Mouse (Mus musculus) testis, postnatal 10 days (tissue): ENCODE data around the gene Stard13.

ENCODE experiments used
- DNase-seq: peaks from one replicate; pipeline ENCODE4 v3.0.0; 2021; ENCODE audit warnings: low spot score

Stard13 gene

DNA sequence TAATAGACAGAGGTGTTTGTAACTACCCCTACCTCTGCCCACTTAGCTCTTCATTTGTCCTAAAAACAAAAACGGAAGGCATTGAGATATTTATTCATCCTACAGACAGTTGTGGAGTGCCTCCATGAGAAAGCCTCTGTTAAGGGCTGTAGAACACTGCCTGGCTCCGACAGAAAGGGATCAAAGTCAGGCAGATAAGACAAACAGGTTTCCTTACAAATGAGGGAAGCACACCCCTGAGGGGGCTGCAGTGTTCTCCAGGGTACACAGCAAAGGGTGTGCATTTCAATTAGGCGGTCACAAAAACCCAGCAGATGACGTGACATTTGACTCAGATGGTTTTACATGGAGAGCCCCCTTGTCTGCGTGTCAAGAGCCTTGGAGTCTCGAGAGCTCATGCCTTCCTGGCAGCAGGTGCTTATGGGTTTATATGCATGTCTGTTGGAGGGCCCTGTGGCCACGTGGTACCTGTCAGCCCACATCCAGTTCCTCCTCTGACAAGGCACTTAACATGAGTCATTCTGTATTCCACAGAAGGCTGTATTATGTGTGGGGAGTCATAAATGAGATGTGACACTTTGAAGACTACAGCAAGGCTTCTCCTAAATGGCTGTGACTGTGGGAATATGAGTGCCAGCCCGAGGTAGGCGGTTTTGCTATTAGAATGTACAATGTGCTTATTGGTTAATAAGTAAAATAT lies 129.1 kb downstream of the Stard13 start:
- DNase-seq = no peak

GRCm38 (mm10) chr5:151103284-151103683 lies 130.4 kb downstream of the Stard13 start:
- no peak for DNase-seq

- DNase-seq = no peak
Observed at GRCm38 (mm10) chr5:151102262-151102661, 131.4 kb downstream of the Stard13 start.

DNA sequence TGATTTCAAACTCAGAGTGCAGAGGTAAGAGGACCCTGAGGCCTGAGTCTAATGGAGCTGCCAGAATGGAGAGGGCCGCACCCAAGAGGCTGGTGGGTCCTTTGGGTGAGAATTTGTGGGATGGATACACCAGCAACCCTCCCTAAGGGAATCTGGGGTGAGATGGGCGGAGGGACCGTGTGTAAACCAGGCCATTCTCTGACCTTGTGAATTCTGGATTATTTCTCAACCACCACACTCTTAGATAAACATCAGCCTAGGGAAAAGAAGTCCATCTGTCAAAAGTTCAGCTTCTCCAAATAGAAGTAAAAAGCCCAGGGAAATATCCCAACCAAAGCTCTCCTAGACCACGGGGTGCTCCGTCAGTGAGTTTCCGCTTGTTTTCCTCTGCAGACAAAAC lies 137.6 kb downstream of the Stard13 start:
- no peak for DNase-seq

DNA sequence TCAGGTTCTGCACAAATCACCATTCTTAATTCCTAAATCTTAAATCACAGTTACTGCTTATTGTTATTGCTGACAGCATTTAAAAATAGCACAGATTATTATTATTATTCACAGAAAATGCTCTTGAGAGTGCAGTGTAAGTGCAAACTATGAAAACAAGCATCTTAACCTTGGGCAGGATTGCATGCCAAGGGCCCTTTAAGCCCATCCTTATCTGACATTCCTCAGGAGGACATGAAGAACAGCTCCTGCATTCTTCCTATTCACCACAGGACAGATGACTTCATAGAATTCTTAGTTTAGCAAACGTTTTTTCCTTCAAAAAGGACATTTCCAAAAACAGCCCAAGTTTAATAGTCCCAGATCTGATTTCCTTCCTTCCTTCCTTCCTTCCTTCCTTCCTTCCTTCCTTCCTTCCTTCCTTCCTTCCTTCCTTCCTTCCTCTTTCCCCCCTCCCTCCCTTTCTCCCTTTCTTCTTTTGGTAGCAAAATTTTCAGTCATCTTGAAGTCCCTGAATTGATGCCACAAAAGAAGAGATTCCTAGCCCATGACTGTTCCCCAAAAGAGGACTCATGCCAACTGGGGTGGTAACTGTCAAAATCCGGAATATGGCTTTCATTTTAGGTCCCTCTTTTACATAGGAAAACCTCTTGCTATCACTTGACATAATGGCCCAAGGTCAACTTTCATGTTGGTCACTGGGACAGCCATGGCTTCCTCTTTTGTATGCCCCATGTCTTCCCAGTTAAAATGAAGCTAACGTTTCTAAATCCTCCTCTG lies 140.6 kb downstream of the Stard13 start:
- DNase-seq = no peak

DNA sequence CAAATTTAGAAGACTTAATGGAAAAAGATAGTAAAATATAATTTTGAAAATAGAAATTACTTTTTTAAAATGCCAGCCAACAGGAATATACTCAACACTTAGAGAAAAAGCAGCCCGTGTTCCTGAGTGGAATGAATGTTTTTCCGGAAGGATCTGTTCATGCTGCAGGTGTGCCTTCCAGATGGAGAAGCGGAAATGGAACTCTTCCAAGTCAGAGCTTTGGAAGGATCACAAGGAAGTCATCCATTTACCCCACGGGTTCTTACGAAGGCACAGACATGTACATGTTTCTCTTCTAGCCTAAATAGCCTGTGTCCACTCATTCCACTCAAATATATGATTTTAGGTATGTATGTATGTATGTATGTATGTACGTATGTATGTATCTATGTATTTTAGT lies 142.6 kb downstream of the Stard13 start:
- no peak for DNase-seq

DNA sequence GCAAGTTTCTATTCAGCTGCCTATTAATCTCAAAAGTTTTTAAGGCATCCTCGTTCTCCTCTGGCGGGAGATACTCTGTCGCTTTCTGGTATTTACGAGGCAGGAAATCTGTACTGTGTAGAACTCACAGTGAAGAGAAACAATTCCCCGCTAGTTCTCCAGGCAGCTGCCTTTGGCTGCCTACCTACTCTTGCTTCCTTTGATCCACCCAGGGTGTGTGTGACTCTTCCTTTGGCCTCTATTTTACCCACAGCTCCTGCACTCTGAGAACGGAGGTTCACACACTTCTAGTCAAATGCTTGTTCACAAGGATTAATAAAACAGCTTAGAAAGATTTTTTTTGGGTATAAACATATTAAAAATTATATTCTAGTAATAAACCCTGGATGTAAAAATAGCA lies 144.4 kb downstream of the Stard13 start:
- no peak for DNase-seq

DNA sequence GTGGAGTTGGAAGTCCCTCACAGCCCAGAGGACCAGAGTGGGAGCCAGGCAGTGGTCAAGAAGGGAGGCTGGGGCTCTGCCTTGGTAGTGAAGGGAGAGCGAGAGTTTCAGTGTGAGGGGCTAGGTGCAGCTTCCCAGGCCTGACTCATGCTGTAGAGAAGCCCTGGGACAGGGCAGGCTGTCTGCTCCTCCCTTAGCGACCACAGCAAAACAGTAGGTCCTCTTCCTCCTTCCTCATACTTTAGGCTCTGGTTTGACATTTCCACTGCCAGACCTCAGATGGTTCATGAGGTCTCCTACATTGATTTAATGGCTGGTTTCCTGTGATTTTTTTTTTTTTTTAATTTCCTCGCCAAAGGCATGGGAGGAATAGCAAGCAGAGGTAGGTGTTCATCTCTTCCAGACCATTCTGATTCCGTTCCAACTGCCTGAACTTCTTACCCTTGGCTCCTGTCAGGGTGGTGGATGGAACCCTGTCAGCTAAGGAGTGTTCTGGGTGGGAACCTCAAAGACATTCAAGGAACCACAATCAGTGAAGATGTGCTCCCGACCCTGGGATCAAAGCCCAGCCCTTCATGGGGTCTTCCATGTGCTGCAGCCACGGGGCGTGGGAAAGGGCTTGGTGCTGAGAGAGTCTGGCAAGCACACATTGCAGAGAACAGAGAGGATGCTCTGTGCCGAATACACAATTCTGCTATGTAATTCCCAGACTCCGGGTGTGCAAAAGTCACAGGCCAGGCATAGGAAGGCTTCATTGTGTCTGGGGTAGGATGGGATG lies 147.0 kb downstream of the Stard13 start:
- no peak for DNase-seq

DNA sequence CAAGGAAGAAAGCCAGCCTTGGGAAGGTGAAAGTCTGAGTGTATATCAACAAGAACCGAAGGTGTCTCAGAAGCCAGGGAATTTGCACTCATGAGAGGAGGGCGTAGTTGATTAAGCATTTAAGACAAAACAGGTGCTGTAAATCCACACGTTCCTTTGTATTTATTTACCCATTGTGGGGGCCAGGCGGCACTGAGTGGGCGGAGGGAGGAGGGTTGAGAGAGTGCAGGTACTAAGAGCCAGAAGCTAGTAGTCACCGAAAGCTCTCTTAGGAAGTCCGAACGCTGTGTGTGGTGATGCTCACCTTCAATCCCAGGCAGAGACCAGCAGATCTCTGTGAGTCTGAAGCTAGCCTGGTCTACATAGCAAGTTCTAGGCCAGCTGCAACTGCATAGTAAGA lies 147.9 kb downstream of the Stard13 start:
- DNase-seq = no peak

DNA sequence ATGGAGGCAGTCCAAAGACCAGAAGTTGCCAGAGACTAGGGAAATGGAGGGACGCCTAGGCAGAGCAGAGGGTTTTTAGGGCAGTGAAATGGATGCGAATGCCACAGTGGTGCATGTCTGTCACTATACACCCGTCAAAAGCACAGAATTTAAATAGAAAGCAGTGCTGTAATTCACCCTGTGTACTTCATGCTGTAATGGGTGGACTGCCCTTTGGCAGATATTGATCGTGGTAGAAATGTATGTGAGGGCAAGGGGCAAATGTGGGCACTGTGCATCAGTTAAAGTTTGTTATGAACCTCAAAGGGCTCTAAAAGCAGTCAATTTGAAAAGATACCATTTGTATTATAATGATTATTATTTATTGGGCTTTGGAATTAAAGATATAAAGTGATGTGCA lies 153.4 kb downstream of the Stard13 start:
- DNase-seq = no peak

- no peak for DNase-seq
Observed at GRCm38 (mm10) chr5:151077953-151078352, 155.7 kb downstream of the Stard13 start.

DNA sequence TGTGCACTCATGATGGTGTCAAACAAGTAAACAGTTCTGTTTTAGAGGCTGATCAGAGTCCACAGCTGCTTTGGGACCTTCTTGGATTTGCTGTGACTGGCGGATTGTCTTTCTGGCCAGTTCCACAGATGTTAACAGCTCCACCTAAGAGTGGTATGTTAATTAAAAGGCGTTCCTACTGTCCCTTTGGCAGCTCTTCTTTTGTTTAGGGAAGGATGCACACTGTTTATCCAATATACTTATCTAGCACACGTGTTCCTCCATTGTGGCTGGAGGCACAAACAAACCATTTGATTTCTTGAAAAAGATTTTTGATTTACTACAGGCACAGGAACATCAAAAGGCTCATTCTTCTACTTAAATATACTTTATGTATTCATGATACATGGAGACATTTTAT lies 156.7 kb downstream of the Stard13 start:
- no peak for DNase-seq

DNA sequence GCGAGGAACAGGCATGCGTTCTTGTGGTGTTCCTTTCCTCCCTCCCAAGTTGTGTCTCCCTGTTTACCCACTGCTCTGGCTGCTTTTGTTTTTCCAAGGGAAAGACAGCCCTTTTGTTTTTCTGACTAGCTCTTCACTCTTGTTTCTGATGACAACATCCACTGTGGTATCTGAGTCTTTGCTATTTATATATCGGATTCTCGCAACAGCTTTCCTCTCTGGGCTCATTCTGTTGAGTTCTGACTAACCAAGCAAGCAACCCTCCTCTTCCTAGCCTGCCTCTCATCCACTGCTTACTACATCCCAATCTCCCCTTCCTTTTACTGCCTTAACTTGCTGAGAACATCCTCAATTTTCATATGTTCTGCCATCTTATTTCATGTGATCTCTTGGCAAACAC lies 159.4 kb downstream of the Stard13 start:
- no peak for DNase-seq

- DNase-seq = no peak
Observed at GRCm38 (mm10) chr5:151071430-151071829, 162.2 kb downstream of the Stard13 start.

GRCm38 (mm10) chr5:151070896-151071295 lies 162.7 kb downstream of the Stard13 start:
- DNase-seq = no peak

- no peak for DNase-seq
Observed at GRCm38 (mm10) chr5:151069569-151069968, 164.1 kb downstream of the Stard13 start.

GRCm38 (mm10) chr5:151066016-151066415 lies 167.6 kb downstream of the Stard13 start:
- no peak for DNase-seq

- DNase-seq = no peak
Observed at GRCm38 (mm10) chr5:151065228-151065627, 168.4 kb downstream of the Stard13 start.

GRCm38 (mm10) chr5:151061942-151062341 lies 171.7 kb downstream of the Stard13 start:
- DNase-seq = no peak

DNA sequence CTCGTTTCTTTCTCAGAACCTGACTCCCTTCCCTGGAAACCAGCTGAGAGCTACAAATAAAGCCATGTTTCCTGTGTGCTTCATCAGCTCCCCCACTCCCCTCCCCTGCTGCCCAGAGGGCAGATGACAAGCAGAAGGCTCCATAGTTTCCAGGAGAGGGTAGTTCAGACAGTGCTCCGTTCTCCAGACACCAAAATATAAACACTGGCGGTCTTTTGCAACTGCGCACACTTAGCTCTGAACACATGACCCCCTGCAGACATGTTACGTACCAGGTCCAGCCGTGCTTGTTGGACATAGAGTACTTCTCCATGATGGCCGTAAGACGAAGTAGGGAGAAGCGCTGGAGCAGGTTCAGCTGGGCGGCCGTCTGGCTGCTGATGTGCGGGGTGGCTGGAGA lies 173.2 kb downstream of the Stard13 start:
- no peak for DNase-seq

DNA sequence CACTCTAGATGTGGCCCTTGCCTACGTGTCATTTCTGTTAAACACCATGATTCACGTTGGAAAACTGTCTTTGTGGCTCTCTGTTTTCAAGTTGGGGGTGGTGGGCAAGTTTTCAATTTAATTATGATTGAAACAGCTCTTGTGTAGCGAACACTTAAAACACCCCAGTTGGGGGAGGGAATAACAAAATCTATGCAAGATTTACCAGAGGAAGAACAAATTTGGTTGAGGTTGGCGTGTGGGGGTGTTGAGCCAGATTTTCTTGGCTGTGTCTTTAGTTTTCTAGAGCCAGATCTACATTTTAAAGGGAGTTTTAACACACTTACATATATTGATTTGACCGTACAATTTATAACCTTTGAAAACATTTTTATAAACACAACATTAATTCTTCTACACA lies 173.9 kb downstream of the Stard13 start:
- no peak for DNase-seq

DNA sequence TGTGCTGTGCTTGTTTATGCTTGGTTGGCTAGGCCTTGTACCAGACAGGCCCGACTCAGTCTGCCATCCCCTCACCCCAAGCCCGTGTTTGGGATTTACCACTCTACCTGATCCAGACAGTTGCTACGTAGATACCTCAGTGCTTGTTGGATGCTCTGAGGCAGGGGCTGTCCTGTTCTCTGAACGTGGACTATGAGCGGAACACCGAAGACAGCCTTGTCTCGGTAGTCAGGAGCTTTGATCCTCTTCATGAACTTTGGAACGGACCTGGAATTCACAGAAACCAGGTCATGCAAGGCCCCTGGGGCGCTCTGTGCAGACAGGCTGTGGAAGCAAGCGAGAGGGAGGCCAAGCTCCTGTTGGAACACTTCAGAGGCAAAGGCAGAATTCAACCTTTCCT lies 174.3 kb downstream of the Stard13 start:
- DNase-seq = no peak

- no peak for DNase-seq
Observed at GRCm38 (mm10) chr5:151057716-151058115, 175.9 kb downstream of the Stard13 start.
